Mouse (Mus musculus) CH12.LX (cell line): ENCODE measurements around the gene Dctpp1.

Source experiments
- CTCF ChIP-seq, 2 experiments: IDR thresholded peaks in 1 of 2; conservative IDR thresholded peaks in 1 of 2; 2 replicates each; pipeline ENCODE4 v1.5.1; 2011 to 2012; ENCODE audit warnings: low read depth in 2 of 2, low read length in 2 of 2, improper control_type of control experiment in 1 of 2, inconsistent platforms in 1 of 2, mild to moderate bottlenecking in 1 of 2, moderate library complexity in 1 of 2
- HCFC1 ChIP-seq: IDR thresholded peaks from 2 replicates; pipeline ENCODE4 v1.6.1; 2012; ENCODE audit warnings: low read depth, mild to moderate bottlenecking, inconsistent platforms, low read length, improper control_type of control experiment
- KAT2A ChIP-seq: IDR thresholded peaks from 2 replicates; pipeline ENCODE4 v1.6.1; 2012; ENCODE audit warnings: low read length, improper control_type of control experiment, inconsistent platforms; ENCODE audit not compliant: insufficient replicate concordance
- MAX ChIP-seq: IDR thresholded peaks from 2 replicates; pipeline ENCODE4 v1.6.1; 2011; ENCODE audit warnings: low read length, improper control_type of control experiment
- NRF1 ChIP-seq: IDR thresholded peaks from 2 replicates; pipeline ENCODE4 v1.6.1; 2014; ENCODE audit warnings: low read depth, mild to moderate bottlenecking, inconsistent platforms, low read length, improper control_type of control experiment, moderate library complexity
- PAX5 ChIP-seq: IDR thresholded peaks from 2 replicates; pipeline ENCODE4 v1.6.1; 2012; ENCODE audit warnings: low read length, inconsistent platforms, mixed read lengths
- SMC3 ChIP-seq: IDR thresholded peaks from 2 replicates; pipeline ENCODE4 v1.6.1; 2011; ENCODE audit warnings: low read depth, low read length, improper control_type of control experiment

DNA sequence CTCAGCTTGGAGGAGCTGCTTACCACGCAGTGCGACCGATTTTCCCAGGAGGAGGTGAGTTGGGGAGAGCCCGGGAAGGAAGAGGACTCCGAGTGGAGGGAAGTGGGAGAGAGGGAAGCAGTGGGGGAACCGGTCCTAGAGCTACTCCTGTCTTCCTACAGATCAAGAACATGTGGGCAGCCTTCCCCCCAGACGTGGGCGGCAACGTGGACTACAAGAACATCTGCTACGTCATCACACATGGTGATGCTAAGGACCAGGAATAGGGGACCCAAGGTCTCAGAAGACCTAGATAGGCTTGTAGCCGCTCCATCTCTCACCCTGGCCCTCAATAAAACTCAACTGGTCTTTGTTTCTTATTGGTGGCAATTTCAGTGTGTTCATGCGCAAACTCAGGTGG is 46.6 kb downstream of the Dctpp1 start:
- TF ChIP-seq SMC3 = no peak
- no peak for TF ChIP-seq CTCF (conservative IDR thresholded peaks at IDR 0.05 in 1 of 2, IDR thresholded peaks at IDR 0.05 in 1 of 2; ENCODE audit: low read depth in 2 of 2, low read length in 2 of 2)
- no peak for TF ChIP-seq KAT2A
- TF ChIP-seq HCFC1 = no peak
- no peak for TF ChIP-seq NRF1
- no peak for TF ChIP-seq MAX
- no peak for TF ChIP-seq PAX5
